Mouse (Mus musculus): ENCODE results near the gene AL732309.1.

Gene AL732309.1

GRCm38 (mm10) chr2:25217666-25218065 is 29.0 kb downstream of the AL732309.1 start:
- no peak for DNase-seq (ENCODE audit: low spot score in 2 of 2)

DNA sequence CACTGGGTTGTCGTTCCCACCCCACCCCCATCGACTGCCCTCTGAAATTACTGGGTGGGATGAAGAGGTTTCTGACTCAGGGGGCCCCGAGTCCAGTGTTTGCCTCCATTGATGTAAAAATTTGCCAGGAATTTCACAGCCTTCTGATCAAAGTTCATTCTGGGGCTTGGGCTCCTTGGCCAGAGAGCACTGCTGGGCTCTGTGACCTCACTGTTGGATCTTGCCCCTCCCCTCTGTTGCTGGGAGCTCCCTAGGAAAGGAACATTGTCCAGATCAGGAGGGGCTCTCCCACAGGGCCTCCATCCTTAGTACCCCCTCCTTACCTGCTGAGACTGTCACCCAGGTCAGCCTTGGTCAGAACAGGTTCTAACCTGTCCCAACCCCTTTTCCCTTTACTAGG is 32.2 kb downstream of the AL732309.1 start, which contains the start of gene Stpg3:
Gene Stpg3 (minus strand): TSS at position 194 of the 400 bp plus-strand sequence.
- no peak for DNase-seq (ENCODE audit: low spot score in 2 of 2)

- no peak for DNase-seq (ENCODE audit: low spot score in 2 of 2)
Observed at GRCm38 (mm10) chr2:25213266-25213865, 33.3 kb downstream of the AL732309.1 start.

GRCm38 (mm10) chr2:25211121-25211670 is 35.5 kb downstream of the AL732309.1 start, which contains the start of gene Nelfb:
Gene Nelfb (minus strand): TSS chr2:25211489.
- DNase-seq (ENCODE audit: low spot score in 2 of 2), result peak in 1 of 2 experiments; percentile 84

DNA sequence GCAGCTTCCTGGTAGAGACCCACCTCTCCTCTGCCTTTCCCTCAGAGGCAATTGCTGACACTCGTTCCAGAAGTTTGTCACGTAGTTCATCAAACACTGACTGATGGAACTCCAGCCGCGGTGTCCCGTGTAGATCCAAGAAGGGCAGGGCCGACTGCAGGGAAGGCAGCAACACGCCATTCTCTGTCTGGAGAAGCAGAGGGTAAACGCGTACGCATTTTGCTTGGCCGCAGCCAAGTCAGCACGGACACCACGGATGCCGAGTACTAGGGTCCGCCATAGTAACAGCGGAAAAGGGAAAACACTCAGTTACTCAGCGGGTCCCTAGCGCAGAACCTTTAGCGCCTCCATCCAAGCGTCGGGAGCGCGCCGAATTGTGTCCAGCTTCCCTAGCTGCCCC is 36.0 kb downstream of the AL732309.1 start:
- DNase-seq (ENCODE audit: low spot score in 2 of 2), result no peak

DNA sequence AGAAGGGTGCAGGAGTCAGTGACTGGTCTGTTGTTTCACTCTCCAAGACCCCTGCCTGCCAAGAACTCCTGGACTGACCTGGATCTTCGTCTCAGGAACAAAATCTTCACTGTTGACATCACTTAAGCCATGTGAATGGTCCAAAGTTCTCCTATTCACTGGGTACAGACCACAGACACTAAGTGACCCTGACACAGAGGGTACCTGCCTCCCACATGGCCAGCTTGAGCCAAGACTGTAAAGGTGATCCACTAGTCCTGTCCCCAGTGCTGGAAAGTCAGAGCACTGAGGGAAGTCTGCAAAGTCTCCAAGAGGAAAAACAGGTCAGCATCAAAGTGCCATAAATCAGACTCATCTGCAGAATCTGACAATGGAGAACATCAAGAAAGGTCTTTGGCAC is 39.1 kb downstream of the AL732309.1 start:
- no peak for DNase-seq (ENCODE audit: low spot score in 2 of 2)

- DNase-seq (ENCODE audit: low spot score in 2 of 2), result no peak
Observed at GRCm38 (mm10) chr2:25203631-25204214, 42.9 kb downstream of the AL732309.1 start.

DNA sequence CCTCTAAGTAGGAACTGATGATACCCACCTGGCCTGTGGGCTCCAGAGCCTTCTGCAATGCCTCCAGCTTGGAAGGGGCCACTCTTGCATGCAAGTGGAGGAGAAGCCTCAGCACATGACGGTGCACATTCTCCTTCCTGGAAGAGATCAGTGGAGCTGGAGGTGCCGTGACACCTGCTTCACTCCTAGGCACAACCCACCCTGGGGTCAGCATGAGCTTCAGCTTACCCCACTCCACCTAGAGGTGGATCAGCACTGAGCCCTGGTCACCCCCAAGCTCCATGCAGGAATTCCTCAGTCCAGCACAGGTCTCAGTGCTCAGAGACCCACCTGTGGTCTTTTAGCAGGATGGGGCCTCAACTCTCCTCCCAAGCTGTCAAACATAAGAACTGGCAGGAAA is 46.0 kb downstream of the AL732309.1 start:
- no peak for DNase-seq (ENCODE audit: low spot score in 2 of 2)

GRCm38 (mm10) chr2:25197946-25198345 is 48.7 kb downstream of the AL732309.1 start:
- no peak for DNase-seq (ENCODE audit: low spot score in 2 of 2)

GRCm38 (mm10) chr2:25197191-25197590 is 49.5 kb downstream of the AL732309.1 start:
- DNase-seq (ENCODE audit: low spot score in 2 of 2), result no peak

DNA sequence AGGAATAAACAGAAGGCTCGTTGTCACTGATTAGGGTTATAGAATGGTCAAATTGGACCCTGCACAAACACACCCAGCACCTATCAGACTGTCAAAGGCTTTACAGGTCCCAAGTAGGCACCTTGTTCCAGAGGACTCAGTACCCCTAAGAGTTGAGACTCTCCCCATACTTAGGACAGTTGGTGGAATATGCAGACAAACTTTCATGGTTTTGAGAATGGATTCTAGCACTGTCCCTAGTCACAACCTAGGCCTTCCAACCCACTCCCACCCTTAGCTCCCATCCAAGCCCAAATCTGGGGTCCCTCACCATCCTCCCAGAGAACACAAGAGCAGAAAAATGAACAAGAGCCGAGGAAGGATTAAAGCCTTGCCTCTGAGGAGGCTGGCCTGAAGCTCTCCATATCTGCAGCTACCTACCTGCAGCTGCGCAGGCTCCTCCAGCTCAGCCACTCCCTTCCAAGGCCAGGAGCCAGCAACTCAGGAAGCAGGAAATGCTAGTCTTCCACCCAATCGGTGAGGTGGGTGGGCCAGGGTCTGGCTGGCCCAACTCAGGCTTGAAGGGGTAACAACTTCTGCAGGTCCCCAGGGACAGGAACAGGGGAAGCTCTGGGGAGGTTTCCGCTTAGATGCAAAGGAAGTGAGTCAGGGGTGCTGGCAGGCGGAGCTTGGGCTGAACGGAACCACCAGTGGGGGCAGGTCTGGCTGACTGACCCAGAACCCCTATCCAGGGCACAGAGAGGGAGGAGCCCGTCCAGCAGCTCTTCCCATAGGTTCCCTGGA is 50.3 kb downstream of the AL732309.1 start, which contains the start of gene Tor4a:
Gene Tor4a (minus strand): TSS at position 715 of the 783 bp plus-strand sequence.
- peak in 1 of 2 experiments; percentile 24 for DNase-seq (ENCODE audit: low spot score in 2 of 2)

DNA sequence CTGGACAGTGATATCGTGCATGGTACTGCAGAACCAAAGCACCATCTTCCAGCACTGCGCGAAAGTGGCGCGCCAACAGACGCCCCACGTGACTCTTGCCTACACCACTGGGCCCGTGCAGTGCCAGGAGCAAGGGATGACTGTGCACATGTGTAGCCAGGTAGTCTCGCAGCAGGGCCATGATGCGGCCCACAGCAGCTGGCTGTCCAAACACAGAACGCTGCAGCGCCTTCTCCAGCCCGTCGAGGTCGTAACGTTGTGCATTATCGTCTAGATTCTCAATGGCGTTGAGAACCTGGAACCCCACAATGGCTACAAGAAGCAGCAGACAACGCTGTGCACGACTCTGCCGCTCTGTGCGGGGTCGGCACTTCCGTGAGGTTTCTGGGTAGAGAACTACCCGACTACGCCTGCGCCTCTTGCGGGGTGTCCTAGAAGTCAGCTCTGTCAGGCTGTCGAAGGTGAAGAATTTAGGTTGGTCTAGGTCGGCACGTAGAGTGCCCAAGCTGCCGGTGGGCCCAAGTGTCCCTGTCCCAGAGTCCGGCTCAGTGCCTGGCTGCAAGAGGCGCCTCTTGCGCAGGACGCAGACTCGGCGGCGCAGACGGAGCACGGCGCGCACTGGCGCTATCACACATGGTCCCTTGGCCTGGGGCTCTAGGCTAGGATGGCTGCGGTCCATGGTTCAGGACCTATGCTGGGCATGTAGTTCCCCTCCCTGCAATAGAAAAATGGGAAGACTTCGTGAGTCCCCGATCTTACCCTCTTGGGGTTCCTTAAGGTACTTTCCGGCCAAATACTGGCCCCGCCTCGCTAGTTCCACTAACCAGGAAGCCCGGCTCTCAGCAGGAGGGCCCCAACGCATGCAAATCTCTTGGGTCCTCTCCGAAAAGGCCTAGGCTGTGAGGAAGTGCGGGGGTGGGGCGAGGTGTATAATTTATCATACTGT is 51.2 kb downstream of the AL732309.1 start:
- no peak for DNase-seq (ENCODE audit: low spot score in 2 of 2)

All from left cerebral cortex, adult 9 months (tissue).